Mouse (Mus musculus): ENCODE data around the gene Car11.

DNA sequence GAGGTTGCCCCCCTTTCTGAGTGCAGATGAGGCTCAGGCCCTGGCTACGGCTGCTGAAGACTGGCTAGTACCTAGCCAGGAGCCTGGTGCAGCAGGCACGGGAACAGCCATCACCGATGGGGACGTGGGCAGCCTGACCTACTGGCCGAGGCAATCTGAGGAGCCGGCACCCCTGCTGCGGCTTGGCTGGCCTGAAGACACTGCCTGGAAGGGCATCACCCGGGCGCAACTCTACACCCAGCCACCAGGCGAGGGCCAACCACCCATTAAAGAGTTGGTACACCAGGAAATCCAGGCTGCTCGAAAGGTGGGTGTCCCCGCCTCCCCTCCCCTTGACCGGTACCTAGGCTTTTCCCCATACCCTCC lies 22.7 kb downstream of the Car11 start:
- no peak for TF ChIP-seq CTCF (IDR thresholded peaks at IDR 0.05; ENCODE audit: low read depth, low read length)
- TF ChIP-seq TAL1 (conservative IDR thresholded peaks at IDR 0.05; ENCODE audit: low read depth, low read length): no peak
